Mouse (Mus musculus): ENCODE data around the gene Mrpl20.
"Not testable (repeated sequence)": the region's sequence is repeated elsewhere in the genome, so short reads cannot be mapped to it uniquely, and the experiment has no call there.

Gene Mrpl20

DNA sequence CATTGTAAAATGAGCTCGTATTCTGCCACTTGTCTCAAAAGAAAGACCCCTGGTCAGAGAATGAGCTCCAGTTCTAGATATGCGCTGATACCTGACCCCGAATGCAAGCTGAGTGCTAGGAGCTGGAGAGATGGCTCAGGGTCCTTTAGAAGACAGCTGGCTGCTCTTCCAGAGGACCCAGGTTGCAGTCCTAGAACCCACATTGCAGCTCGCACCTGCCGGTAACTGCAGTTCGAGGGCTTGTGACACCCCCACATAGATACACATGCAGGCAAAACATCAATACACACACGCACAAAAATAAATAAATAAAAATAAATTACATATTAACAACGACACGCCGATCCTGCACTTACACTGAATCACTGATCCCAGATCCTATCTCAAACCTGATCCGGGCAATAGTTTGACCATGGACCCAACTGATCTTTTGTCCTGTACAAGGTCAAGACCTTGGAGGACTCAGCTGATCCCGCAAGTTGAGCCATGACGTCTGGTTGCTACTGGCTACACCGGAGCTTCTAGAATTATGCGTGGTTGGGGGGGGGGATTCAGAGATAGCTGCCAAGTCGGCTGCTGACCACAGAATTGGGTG is 19.1 kb upstream of the Mrpl20 start:
- no peak for DNase-seq

DNA sequence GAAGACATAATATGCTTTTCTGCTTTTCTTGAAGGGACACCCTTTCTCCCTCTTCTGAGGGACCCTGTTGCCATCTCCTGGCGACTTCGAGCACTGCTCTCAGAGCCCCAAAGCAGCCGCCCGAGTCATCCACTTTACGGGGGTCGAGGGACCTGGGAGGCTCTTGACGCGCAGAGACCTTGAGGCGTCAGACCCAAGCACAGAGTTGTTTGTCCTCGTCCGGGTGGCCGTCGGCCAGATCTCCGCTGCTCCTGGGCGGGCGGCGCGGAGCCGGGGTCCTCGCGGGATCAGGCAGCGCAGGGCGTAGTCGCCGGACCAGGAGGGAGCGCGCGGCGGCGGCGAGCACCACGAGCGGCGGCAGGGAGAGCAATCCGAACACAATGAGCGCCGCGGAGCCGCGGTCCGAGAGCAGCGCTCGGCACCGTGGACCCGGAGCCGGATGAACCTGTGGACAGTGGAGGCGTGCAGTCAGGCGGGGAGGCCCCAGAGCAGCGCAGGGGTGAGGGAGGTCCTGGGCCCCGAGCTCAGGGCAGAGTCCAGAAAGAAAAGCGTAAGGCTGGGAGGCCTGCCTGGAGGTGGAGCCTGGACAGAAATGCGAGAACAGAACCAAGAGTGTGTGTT is 18.5 kb upstream of the Mrpl20 start:
- peak; percentile 79 to 93 for DNase-seq

DNA sequence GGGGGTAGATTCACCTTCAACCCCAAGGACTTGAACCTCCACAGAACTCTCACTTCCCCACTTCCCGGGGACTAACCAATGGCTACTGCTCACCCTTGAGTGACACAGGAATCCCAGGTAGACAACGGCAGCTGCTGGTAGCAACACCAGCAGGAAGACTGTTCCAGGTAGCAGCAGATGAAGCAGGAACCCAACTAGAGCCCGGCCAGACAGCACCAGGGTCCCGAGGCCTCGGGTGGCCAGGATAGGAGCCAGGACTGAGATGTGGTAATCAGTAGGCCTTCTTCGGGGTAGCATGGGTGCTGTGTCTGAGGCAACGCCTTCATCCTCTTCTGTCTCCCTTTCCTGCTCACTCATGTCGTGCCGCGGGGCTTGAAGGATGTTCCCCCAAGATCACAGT is 17.4 kb upstream of the Mrpl20 start:
- DNase-seq, result no peak

DNA sequence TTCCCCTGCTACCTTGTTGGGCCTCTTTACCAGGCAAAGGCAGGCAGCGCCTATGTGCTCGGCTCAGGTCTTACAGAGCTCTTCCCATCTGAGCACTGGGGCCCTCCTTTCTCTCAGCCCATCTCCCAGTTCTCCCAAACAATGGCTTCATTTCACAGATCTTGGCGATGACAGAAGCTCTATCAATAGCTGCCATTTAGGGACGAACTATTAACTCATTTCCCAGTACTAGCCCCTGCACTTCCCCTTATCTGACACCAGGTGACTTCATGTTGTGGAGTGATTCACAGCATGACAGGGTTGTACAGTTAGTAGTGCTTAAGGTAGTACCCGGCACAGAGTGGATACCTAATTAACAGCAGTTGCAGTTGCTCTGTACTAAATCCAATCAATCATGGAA is 16.9 kb upstream of the Mrpl20 start, which contains the start of gene Tmem88b:
Gene Tmem88b, minus strand, starts transcription at position 56 of the 400 bp plus-strand sequence.
- DNase-seq, result no peak

DNA sequence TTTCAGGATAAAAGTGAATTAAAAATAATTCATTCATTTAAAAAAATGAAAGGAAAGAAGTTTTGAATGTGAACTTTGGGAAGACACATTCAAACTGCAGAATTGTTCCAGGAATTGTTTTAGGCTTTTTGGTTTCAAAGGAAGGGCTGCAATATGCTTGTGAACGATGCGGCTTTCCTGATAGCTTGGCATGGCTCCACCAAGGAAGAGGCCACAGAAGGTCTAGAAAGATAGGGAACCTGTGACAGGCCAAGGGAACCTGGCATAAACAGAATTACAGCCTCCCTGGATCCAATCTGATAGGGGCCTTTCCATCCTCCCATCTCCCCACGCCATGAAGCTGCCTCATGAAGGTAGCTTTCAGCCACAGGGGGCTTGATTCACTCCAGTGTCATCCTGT is 14.4 kb upstream of the Mrpl20 start:
- DNase-seq, result no peak

DNA sequence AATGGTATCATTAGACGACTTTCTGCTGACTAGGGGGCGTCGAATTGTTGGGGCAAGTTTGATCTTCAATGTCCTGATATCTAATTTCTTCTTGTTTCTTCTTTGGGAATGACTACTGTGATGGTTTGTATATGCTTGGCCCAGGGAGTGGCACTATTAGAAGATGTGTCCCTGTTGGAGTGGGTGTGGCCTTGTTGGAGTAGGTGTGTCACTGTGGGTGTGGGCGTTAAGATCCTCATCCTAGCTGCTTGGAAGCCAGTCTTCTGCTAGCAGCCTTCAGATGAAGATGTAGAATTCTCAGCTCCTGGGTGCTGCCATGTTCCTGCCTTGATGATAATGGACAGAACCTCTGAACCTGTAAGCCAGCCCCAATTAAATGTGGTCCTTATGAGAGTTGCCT is 13.8 kb upstream of the Mrpl20 start:
- DNase-seq, result not testable (repeated sequence)

DNA sequence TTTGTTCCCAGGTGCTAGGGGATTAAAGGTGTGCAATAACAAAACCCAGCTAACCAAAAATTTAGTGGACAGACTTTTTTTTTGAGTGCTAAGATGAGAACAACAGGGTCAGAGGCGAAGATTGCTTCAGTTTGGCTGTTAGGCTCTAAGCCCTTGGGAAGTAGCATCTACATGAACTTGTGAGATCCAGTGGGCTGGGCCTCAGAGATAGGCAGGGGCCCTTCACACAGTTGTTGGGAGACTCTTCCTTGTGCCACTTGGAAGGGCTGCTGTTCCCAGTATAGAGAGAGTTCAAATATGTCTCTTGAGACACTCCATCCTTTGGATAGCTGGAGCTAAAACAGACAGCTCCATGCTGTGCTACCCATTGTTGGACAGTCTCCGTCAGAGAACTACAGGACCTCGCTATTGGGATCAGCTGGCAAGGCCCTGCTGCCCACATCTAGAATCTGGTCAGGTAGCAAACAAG is 12.6 kb upstream of the Mrpl20 start, which contains the start of gene Ankrd65:
Gene Ankrd65, plus strand, starts transcription at position 419 of the 469 bp plus-strand sequence.
- DNase-seq, result no peak

DNA sequence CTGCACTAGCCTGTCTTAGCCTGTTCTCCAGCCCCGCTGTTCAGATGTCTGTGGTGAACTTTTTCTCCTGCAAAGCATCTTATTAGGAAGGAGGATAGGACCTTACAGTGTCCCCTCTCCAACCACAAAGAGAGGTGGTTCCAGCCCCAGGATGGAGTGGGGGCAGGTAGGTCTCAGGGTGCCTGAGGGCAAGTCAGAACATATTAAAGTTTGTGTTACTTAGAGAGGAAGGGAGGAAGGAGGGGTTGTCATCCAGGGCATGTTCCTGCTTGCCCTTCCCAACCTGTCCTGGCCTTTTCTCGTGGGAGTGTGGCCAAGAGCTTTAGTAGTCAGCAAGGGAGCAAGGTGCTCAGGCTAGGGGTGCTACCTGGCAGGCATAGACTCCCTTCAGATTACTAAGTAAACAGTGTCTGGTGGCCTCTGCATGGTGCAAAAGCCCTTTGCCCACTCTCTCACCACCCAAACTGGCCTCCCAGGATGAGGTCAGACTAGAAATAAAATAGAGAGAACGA is 12.0 kb upstream of the Mrpl20 start:
- peak; percentile 58 to 81 for DNase-seq

DNA sequence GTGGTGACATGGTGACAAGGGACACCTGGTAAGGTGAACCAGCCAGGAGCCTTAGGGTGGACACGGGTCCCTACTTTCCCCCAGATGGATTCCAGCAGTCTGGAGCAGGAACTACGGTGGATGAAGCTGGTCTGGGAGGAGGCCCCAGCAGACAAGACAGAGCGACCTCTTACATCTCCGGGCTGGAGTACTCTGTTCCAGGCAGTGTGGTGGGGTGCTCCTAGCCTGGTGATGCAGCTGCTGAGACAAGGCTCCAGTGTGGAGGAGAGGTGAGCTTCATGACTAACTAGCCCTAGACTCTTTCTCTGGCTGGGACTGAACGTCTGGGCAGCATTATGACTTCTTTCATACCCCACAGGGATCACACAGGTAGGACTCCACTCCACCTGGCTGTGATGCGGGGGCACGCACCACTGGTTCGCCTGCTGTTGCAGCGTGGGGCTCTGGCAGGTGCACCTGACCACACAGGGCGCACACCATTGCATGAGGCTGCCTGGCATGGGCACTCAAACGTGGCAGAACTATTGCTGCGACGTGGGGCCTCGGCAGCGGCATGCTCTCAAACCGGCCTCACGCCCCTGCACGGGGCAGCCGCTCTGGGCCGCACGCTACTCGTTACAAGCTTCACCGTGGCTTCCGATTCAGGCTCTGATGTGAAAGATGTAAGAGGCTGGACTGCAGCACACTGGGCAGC is 11.3 kb upstream of the Mrpl20 start:
- peak; percentile 34 to 69 for DNase-seq

DNA sequence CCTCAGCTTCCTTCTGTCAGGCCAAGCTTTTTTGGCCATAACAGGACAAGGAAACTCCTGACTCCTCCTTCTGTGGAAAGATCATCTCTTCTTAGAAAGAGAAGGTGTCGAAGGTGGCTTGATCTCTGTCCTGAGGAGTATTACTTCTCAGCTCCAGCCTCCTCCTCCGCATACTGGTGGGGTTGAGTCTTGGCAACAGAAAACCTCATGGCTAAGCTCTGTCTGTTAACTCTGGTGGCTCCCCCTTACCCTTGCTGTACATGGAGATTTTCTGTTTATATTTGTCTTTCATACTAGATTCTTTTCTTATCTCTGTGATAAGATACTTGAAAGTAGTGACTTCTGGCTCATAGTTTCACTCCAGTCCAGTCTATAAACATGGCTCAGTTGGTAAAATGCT is 8.9 kb upstream of the Mrpl20 start:
- DNase-seq, result no peak

DNA sequence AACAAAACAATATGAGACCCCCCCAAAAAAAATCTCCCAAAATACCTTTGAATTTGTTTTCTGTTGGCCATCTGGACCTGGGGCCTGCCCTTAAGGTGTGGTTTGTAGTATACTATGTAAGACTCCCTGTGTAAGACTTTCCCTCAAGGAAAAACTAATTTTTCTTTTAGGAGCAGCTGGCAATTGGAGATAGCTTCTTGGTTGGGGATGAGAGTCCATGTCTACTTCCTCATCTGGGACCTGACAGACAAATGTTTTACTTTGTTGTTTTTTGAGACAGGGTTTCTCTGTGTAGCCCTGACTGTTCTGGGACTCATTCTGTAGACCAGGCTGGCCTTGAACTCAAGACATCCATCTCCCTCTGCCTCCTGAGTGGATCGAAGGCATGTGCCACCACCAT is 603 bp upstream of the Mrpl20 start:
- DNase-seq, result no peak

DNA sequence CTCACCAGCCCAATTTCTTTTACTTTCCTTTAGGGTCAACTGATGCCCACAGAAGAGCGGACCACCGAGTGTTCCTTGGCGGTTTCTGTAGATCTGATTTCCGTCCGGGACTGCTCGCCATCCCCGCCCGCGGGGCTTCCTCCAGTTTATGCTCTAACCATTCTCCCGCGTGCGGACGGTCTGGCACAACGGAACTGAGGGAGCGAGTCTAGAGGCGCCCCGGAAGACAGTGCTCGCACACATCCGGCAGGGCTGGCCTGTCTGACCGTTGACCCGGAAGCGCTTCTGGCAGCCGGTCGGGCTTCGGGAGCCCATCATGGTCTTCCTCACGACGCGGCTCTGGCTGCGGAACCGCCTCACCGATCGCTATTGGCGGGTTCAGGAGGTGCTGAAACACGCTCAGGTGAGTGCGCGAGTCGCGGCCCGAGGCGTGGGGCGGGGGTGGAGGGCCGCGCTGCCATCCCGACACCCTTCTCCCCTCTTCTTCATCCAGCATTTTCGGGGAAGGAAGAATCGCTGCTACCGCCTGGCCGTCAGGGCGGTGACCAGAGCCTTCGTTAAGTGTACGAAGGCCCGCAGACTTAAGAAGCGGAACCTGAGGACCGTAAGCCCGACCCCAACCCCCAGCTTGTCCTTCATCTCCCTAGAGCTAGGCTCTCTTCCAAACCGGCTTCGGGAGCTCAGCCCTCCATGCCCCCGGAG is 813 bp downstream of the Mrpl20 start:
- peak; percentile 97 for DNase-seq

DNA sequence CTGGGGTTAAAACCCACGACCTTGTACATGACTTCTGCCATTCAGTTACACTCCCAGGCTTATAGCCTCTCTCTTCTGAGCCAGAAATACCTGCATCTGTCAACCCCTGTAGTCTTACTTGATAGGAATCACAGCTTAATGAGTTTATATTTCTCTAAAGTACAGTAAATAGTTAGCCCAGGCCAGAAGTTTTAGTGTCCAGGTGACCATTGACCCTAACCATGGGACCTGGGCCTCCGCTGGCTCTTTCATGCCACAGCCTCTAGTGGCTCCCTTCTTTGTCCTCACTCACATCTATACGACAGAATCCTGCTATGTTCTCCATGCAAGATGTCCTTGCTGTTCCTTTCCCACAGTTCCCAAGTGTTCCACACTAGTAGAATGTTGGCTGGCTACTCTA is 5.2 kb downstream of the Mrpl20 start:
- DNase-seq, result no peak

DNA sequence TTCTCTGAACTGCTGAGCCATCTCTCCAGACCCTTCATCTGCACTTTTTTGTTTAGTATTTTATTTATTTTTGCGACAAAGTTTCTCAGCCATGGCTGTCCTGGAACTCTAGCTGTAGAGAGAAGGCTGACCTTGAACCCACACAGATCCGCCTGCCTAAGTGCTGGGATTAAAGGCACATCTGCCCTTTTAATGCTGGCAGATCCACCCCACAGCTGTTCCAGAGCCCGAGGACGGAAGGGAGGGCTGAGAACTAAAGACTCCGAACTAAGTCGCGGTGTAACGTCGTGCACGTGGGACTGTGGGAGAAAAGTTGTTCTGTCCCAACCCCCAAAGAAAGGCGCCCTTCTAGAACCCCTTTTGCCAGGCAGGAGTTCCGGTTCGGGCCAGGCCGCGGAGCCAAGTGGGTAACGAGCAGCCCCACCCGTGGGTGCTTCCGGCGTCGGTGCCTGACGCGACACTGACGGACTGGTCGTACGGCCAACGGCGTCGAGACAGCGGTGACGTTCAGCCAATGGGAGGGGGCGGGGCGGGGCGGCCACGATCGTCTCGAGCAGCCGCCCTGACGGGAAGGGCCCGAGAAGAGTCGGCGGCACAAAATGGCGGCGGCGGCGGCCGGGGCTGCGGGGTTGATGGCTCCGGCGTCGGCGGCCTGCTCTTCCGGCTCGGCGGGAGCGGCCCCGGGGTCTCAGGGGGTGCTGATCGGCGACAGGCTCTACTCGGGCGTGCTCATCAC is 9.4 kb downstream of the Mrpl20 start, which contains the start of gene Ccnl2:
Gene Ccnl2, plus strand, starts transcription at position 561 of the 736 bp plus-strand sequence.
- DNase-seq, result peak; percentile 95 to 98

DNA sequence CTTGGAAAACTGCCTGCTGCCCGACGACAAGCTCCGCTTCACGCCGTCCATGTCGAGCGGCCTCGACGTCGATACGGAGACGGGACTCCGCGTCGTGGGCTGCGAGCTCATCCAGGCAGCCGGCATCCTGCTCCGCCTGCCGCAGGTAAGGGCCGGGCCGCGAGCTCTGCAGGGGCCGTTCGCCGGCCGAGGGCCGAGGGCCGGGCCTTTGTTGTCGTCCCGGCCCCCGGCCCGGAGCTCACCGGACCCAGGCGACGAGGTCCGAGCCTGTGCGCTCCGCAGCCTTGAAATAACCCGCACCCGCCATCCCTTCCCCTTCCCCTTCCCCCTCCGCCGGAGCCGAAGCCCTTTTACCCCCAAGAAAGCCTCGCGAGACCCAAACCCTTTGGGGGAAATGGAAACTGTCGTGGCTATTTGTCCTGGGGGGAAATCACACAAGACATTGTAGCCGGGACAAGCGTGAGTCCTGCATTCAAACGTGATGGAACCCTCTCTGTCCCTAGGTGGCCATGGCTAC is 10.0 kb downstream of the Mrpl20 start:
- DNase-seq, result peak; percentile 32 to 56

DNA sequence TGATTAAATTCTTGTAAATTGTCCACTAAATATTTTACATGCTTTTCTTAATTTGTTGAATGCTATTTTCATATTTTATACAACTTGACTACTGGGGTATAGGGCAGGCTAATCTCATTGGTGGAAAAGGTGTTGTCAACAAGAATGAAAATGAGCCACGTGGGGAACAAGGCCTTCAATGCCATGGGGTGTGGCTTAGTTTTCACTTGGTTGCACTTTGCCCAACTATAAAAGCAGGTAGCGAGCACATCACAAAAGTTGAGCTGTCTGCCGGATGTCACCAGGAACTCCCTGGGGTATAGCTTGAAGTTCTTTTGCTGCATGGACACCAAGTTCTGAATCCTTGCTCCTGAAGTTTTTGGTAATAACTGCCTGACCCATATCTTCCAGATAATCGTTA is 14.9 kb downstream of the Mrpl20 start:
- DNase-seq, result no peak

DNA sequence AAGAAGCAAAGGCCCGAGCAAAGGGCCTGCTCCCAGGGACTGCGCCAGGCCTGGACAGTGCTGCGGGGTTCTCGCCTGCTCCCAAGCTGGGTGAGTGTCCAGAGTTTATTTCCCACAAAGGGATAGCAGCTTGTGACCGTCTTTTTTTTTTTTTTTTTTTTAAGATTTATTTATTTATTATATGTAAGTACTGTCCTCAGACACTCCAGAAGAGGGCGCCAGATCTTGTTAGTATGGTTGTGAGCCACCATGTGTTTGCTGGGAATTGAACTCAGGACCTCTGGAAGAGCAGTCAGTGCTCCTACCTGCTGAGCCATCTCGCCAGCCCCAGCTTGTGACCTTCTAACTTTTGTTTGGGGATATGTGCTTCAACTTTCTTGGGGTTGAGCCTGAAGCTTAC is 18.3 kb downstream of the Mrpl20 start:
- DNase-seq, result peak in 1 of 2 experiments; percentile 57

DNA sequence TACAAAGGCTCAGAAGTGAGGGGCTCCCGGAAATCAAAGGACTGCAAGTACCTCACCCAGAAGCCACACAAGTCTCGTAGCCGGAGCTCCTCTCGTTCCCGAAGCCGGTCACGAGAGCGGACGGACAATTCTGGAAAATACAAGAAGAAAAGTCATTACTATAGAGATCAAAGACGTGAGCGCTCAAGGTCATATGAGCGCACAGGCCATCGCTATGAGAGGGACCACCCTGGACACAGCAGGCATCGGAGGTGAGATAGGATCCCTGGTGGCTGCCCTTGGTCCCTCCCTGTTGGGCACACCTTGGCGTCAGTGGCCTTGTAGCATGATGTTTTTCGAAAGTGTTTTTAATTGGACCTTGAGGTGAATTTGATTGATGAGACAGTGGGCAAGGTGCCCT is 20.8 kb downstream of the Mrpl20 start:
- DNase-seq, result no peak

DNA sequence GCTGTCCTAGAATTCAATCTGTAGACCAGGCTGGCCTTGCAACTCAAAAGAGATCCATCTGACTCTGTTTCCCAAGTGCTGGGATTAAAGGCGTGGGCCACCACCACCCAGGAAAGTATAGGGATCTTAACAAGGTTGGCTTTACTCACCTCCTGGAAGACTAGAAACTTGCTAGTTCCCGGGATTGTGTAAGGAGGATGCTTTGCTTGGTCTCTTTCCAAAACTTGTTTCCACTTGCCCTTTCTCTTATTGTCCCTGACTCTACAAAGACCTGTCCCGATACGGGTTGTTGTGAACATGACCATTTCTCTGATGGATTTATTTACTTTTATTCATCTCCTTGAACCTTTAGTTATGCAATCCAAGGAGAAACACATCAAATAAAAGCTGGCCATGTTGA is 27.2 kb downstream of the Mrpl20 start:
- DNase-seq, result no peak

DNA sequence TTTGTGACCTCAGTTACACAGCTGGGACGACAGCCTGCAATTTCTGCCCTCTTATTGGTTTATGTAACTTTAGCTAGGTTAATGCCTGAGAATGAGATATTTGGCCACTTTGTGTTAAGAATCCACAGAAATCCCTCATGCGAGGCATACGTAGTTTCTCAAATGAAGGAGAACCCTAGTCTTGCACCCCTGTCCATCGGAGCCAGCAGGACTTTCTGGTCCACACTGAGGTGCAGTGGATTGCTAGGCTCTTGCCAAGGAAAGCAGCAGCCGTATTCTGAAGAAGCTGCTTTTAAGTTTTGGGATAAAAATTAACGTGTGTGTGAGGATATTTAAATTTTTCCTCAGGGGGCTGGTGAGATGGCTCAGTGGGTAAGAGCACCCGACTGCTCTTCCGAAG is 27.9 kb downstream of the Mrpl20 start:
- peak in 1 of 2 experiments; percentile 44 for DNase-seq

DNA sequence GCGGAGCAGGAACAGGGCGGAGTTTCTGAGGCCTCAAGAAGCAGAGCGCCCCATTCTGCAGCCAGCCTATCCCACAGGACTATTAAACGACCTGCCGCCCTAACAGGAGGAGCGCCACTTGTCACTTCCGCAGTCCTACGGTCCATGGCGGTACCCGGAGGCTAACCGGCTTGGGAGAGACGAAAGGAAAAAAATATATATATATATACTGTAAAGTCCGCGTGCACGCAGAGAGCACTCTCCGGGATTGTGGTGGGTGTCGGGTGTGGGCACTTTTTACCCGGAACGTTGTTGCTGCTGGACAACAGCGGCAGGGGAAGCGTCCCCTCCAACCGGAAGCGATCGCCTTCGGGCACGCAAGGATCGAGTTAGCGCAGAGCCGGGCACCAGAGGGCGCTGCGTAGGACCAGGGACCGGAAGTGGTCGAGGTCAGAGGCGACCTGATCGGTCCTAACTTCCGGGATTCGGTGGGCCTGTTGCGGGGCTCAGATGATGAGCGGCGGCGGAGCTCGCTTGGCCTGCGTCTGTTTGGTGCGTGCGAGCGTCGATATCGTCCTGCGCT is 28.6 kb downstream of the Mrpl20 start, which contains the start of gene Aurkaip1:
Gene Aurkaip1, plus strand, starts transcription at position 68 of the 562 bp plus-strand sequence.
- DNase-seq, result peak; percentile 95 to 97

DNA sequence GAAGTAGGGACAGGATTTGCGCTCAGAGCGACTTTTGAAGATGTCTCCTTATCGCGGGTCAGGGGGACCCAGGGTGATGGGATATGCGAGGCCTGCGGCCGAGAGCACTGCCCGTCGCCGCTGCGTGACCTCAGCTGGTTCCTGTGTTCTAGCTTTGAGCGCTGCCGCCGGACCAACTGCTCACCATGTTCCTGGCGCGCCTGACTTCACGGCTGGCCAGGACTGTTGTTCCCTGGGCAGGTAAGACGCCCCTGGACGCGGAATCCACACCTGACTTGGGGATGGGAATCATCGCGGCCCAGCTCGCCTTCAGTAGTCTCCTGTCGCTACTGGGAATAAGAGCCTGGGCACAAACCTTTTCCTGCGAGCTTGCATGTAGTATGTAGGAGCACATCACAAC is 29.2 kb downstream of the Mrpl20 start:
- peak; percentile 49 to 71 for DNase-seq
